Mouse (Mus musculus) urinary bladder, postnatal 36 days (tissue): ENCODE data around the gene Ino80e.

Experiments
- DNase-seq, 2 experiments: peaks; one replicate each; pipeline ENCODE4 v3.0.0; 2022; ENCODE audit warnings: low spot score in 2 of 2, mixed read lengths in 1 of 2

The Ino80e gene

DNA sequence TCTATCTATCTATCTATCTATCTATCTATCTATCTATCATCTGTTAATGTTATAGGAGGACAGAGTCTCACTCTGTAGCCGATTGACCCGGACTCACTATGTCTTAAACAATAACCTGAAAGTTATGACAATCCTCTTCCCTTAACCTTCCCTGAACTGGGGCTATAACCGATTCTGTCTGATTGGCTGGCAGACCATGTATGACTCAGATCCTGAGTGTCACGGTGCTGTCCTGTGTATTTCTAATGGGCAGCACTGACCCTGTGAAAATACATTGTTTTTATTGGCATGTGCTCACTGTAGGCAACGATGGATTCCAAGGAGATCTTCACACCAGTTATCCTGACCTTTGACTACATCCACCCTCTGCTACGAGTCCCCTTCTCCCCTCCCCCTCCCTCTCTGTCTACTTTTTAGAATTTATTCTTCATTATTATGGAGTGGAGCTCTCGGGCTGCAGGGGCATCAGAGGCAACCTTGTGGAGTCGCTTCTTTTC is 46.4 kb downstream of the Ino80e start:
- no peak for DNase-seq

DNA sequence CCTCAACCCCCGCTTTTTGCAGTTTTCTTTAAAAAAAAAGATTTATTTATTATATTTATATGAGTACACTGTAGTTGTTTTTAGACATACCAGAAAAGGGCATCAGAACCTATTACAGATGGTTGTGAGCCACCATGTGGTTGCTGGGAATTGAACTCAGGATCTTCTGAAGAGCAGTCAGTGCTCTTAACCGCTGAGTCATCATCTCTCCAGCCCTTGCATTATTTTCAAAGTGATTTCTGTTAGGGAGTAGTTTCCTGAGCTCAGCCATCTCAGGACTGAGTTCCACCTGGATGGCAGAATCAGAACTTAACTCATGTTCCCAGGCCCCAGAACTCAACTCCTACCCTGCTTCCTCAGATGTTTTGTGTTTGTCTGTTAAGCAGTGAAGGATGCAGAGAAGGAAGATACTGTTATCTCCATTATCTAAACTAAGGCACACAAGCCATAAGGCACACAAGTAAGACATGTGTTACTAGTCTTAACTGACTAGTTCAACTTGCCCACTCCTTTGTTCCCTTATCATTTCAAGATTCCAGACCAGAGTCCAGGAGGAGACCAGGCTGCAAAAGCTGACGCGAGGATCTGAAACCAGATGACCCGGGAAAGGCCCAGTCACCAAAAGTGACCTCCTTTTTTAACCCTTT is 52.3 kb downstream of the Ino80e start:
- DNase-seq, result no peak

DNA sequence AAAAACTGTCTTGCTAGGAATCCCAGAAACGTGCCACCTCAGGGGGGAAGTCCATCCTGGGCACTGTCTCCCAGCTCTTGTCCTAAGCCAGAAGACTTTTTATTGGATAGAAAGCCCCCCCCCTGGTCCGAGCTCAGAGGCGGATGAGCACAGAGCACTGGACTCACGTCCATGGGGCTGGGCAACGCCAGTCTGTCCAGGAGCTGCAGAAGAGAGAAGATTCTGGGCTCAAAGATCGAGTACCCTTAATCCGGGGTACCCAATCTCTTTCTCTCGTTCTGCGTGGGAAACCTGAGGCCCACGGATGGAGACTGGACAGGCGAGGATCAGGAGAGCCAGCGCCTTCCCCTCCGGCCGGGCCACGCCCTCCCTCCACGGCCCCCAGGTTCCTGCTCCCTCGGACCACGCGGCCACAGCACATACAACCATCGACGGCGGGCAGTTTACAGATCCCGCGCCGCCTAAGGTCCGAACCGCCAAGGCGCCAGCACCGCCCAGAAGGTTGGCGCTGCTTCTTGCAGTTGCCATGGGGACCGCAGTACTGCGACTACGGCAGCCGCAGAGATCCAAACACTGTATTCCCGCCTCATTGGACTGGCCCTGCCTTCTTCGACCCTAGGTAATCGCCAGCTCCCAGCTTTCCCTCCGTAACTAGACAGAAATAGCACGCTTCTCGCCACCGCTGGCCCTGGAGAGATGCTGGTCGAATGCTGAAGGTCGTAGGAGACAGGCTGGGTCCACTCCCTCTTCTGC is 53.3 kb downstream of the Ino80e start:
- DNase-seq, result peak; percentile 82 to 90

DNA sequence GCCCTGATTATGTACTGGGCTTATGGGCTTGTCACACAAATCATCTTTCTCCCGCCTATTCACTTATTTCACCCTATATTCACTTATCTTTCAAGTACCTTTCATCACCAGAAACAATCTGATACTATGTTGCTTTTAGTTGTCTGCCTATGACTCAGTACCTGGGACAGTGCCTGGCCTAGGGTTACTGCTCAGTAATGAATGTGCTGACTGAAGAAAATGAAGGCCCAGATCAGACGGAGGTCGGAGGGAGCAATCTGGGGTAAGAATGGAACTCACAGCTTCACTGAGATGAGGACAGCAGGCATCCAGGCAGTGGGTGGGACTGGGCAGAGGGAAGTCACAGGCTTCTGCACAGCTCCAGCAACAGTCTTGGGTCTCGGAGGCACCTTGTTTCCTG is 54.8 kb downstream of the Ino80e start:
- DNase-seq, result no peak

DNA sequence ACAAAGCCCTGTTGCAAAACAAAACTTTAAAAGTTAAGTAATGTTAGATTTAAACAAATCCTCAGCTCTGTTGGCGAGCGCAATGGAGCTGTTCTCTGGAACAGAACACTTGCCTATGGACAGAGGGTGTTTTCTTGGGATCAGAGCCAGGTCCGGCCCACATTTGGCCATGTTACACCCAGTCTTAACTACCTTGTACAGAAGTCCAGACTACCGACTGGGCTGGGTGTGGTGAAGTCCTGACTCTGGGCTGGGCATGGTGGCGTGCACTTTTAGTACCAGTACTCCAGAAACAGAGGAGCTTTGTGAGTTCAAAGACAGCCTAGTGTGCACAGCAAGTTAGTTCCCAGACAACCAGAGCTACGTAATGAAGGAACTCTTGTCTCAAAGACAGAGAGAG is 55.2 kb downstream of the Ino80e start:
- DNase-seq, result peak in 1 of 2 experiments; percentile 44

DNA sequence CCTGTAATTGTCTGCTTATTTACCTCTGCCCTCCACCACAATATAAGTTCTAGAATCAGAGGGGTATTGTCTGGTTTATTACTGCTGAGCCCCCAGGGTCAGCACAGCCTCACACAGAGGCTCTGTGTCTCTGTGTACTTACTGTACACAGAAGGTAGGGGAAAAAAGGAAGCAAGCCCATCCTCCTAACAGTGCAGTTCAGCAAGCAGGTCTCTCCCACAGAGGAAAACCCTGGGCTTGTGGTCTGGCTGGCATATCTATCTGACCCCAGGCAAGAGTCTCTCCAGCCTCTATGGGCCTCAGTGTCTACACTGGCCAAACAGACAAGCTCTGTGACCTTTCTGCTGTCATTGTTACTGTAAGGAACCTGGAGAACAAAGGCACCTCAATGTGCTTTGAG is 58.4 kb downstream of the Ino80e start:
- DNase-seq, result no peak

DNA sequence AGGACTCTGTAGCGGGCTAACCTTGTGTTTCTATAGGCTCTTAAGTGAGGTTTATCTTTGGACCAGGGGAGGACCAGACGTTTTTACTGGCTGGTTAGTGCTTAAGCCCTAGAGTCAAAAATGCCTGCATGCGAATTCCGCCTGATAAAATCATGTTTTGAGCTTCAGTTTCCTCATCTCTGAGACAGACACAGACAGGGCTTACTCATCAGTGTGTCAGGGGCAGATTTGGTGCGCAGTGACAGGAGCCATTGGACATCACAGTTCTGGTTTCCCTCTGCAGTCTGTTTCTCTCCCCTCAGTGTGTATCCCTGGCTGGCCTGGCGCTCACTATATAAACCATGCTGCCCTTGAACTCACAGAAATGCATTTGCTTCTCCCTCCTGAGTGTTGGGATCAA is 59.0 kb downstream of the Ino80e start:
- DNase-seq, result no peak

DNA sequence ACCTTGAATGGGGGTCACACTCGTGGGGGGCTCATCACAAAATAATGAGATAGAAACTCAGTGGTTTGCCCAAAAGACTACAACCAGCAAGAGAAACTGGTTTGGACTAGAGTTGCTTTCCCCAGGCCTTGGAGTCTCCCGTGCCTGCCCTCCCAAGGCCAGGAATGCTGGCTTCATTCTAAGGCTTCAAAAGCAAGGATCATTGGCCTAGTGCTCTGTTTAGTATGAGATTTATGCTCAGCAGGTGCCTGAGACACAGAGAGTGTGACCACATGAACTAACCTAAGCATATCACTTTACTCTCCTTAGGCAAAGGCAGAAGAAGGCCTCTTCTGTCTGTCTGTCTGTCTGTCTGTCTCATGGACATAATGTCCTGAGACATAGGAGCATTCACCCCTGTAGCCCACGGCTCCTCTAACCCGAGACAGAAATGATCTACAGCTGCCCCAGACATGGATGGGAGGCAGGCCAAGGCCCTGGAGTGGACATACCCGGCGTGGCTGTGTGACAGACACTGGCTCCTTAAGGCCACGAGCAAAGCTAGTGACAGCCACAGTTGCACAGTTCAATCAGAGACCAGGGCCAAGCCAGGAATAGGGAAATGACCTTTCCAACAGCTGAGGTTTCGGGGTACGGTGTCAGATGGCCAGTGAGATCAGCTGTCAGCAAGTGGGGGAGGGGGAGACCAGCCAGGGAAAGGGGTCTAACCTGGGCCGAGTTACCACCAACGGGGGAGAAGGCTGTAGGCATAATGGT is 59.9 kb downstream of the Ino80e start:
- no peak for DNase-seq

DNA sequence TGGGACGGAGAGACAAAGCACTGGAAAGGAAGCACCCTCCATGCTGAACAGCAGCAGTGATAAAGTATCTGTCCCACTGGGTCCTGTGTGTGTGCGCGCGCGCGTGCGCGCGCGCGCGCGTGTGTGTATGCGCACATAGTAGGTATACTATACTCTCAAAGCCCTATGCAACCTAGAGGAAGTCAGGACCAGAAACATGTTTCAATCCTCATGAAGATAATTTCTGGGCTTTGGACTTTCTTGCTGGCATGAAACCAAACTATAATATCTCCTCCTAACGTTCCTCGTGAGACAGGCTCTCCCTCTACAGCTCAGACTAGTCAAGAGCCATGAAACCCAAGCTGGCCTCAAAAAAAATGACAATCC is 61.1 kb downstream of the Ino80e start:
- no peak for DNase-seq
